Mouse (Mus musculus) adrenal gland, adult 18-20 months (tissue): ENCODE results near the gene Rabepk. TPM values are rescaled to one million over a fixed set of nuclear protein-coding genes. Genes with fewer than 3 reads are reported as not detected.

Source experiments
- total RNA-seq, 2 experiments: library from RNA; stranded (reverse); gene quantifications; 1 replicate in 1 of 2; 2 replicates in 1 of 2; pipeline ENCODE4 v1.2.3; 2021

The Rabepk gene
- total RNA-seq, 2 experiments from 2014 or later, result 23.9 to 26.7 TPM

Other genes starting within 250 kb of the Rabepk start
- 10 to 100 TPM; 51.6 to 66.8 TPM for gene Gapvd1, start 44.7 kb downstream of the Rabepk start, total RNA-seq
- 100 to 1,000 TPM; 686 to 689 TPM for gene Hspa5, start 27.9 kb downstream of the Rabepk start, total RNA-seq
- gene Fbxw2, start 26.4 kb upstream of the Rabepk start, total RNA-seq, result 10 to 100 TPM; 66.5 to 68.9 TPM
- gene Gm34653, start 33.1 kb upstream of the Rabepk start, total RNA-seq, result not detected
- under 1 TPM in 1 of 2 experiments, not detected in 1; 0.48 TPM for gene Cutal, start 74.5 kb upstream of the Rabepk start, total RNA-seq
- gene Psmd5, start 75.1 kb upstream of the Rabepk start, total RNA-seq, result 10 to 100 TPM; 40.8 to 41.1 TPM
- gene Phf19, start 114.1 kb upstream of the Rabepk start, total RNA-seq, result 1 to 10 TPM; 1.3 to 1.7 TPM
- 1 to 10 TPM; 2.6 to 2.8 TPM for gene Traf1, start 161.9 kb upstream of the Rabepk start, total RNA-seq